Mouse (Mus musculus) myocyte (in vitro differentiated cells): ENCODE measurements around the gene Susd5.

ENCODE experiments used
- CEBPB ChIP-seq: IDR thresholded peaks from 2 replicates; pipeline ENCODE4 v1.6.1; 2011; ENCODE audit warnings: mild to moderate bottlenecking, moderate library complexity; ENCODE audit not compliant: poor library complexity, insufficient read depth, severe bottlenecking
- E2F4 ChIP-seq: IDR thresholded peaks from one replicate; pipeline ENCODE4 v1.6.1; 2011; ENCODE audit warnings: mild to moderate bottlenecking, control low read depth, moderate library complexity; ENCODE audit not compliant: insufficient read depth
- MAX ChIP-seq: IDR thresholded peaks from one replicate; pipeline ENCODE4 v1.6.1; 2011; ENCODE audit warnings: low read depth, mild to moderate bottlenecking, control low read depth
- MYOD1 ChIP-seq, 3 experiments: IDR thresholded peaks; one replicate each; pipeline ENCODE4 v1.6.1; 2011; ENCODE audit warnings: control low read depth in 2 of 3, low read depth in 2 of 3, mild to moderate bottlenecking in 2 of 3, moderate library complexity in 1 of 3; ENCODE audit not compliant: insufficient read length in 2 of 3, control insufficient read depth in 1 of 3
- MYOG ChIP-seq, 3 experiments: IDR thresholded peaks; one replicate each; pipeline ENCODE4 v1.6.1; 2011; ENCODE audit warnings: control low read depth in 2 of 3, low read depth in 2 of 3, mild to moderate bottlenecking in 2 of 3; ENCODE audit not compliant: insufficient read length in 2 of 3, control insufficient read depth in 1 of 3, insufficient read depth in 1 of 3
- POLR2A ChIP-seq: IDR thresholded peaks from one replicate; pipeline ENCODE4 v1.6.1; 2011; ENCODE audit warnings: low read depth, mild to moderate bottlenecking, control low read depth, moderate library complexity; ENCODE audit not compliant: insufficient read length
- POLR2AphosphoS2 ChIP-seq: IDR thresholded peaks from one replicate; pipeline ENCODE4 v1.6.1; 2011; ENCODE audit warnings: low read depth, control low read depth; ENCODE audit not compliant: insufficient read length
- TCF12 ChIP-seq: IDR thresholded peaks from one replicate; pipeline ENCODE4 v1.6.1; 2011; ENCODE audit warnings: mild to moderate bottlenecking, control low read depth; ENCODE audit not compliant: poor library complexity, insufficient read depth, severe bottlenecking
- TCF3 ChIP-seq: IDR thresholded peaks from one replicate; pipeline ENCODE4 v1.6.1; 2011; ENCODE audit warnings: low read depth, control low read depth; ENCODE audit not compliant: insufficient read length
- USF1 ChIP-seq: IDR thresholded peaks from one replicate; pipeline ENCODE4 v1.6.1; 2011; ENCODE audit warnings: low read depth, mild to moderate bottlenecking, control low read depth, moderate library complexity

DNA sequence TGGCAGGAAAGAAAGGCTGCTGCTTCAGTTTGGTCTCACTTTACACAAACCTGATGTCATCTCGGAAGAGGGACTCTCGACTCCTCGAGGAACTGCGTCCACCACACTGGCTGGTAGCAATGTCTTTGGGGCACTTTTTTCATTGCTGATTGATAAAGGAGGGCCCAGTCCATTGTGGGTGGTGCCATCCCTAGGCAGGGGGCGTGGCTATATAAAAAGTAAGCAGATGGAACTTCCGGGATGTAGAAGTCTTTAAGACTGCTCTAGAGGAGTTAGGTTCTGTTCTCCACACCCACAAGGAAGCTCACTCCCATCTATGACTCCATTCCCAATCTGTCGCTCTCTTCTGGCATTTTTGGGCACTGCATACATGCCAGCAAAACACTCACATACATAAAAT is 10.3 kb upstream of the Susd5 start:
- TF ChIP-seq POLR2A (no peak), TCF3 (no peak), POLR2AphosphoS2 (no peak), MYOD1 (IDR thresholded peaks at IDR 0.05; ENCODE audit: control insufficient read depth in 1 of 3, insufficient read length in 2 of 3, low read depth in 2 of 3) (no peak), MYOG (IDR thresholded peaks at IDR 0.05; ENCODE audit: control insufficient read depth in 1 of 3, insufficient read depth in 1 of 3, insufficient read length in 2 of 3, low read depth in 2 of 3) (no peak), CEBPB (no peak), USF1 (no peak), TCF12 (no peak), MAX (no peak), E2F4 (no peak)
